Mouse (Mus musculus): ENCODE results near the gene Zfp759. TPM values are rescaled to one million over a fixed set of nuclear protein-coding genes. Genes with fewer than 3 reads are reported as not detected.

Gene Zfp759
- polyA plus RNA-seq (2014; fragmentation: Illumina TruSeq; extraction: RNeasy Lipid Tissue Mini Kit (QIAGEN cat#74804); ENCODE audit: low read depth, low replicate concordance): 16.3 TPM

GRCm38 (mm10) chr13:67121360-67121759 lies at the start of gene Zfp759:
Gene Zfp759, plus strand, starts transcription at chr13:67121660.

GRCm38 (mm10) chr13:67097876-67098275 lies 23.6 kb upstream of the Zfp759 start, which contains the start of gene Zfp708:
Gene Zfp708, minus strand, starts transcription at chr13:67097976.

GRCm38 (mm10) chr13:67108194-67108820 lies 13.2 kb upstream of the Zfp759 start, which contains the start of gene Gm28557:
Gene Gm28557, minus strand, starts transcription at chr13:67108604.

GRCm38 (mm10) chr13:67116163-67116562 lies 5.3 kb upstream of the Zfp759 start, which contains the start of gene Rslcan18:
Gene Rslcan18, minus strand, starts transcription at chr13:67116263.

GRCm38 (mm10) chr13:67172991-67173722 lies 51.7 kb downstream of the Zfp759 start, which contains the start of gene Rsl1:
Gene Rsl1, plus strand, starts transcription at chr13:67173182.

Other genes starting within 250 kb of the Zfp759 start
- gene Gm10767, start 216.7 kb upstream of the Zfp759 start, polyA plus RNA-seq (2014; fragmentation: Illumina TruSeq; extraction: RNeasy Lipid Tissue Mini Kit (QIAGEN cat#74804); ENCODE audit: low read depth, low replicate concordance): 9.3 TPM
- gene Zfp712, start 60.5 kb upstream of the Zfp759 start, polyA plus RNA-seq (2014; fragmentation: Illumina TruSeq; extraction: RNeasy Lipid Tissue Mini Kit (QIAGEN cat#74804); ENCODE audit: low read depth, low replicate concordance): 6.8 TPM
- 14.0 TPM for gene Zfp708, start 23.7 kb upstream of the Zfp759 start, polyA plus RNA-seq (2014; fragmentation: Illumina TruSeq; extraction: RNeasy Lipid Tissue Mini Kit (QIAGEN cat#74804); ENCODE audit: low read depth, low replicate concordance)
- gene Gm28557, start 13.1 kb upstream of the Zfp759 start, polyA plus RNA-seq (2014; fragmentation: Illumina TruSeq; extraction: RNeasy Lipid Tissue Mini Kit (QIAGEN cat#74804); ENCODE audit: low read depth, low replicate concordance): 13.1 TPM
- 2.8 TPM for gene Rslcan18, start 5.4 kb upstream of the Zfp759 start, polyA plus RNA-seq (2014; fragmentation: Illumina TruSeq; extraction: RNeasy Lipid Tissue Mini Kit (QIAGEN cat#74804); ENCODE audit: low read depth, low replicate concordance)
- 16.8 TPM for gene Rsl1, start 51.5 kb downstream of the Zfp759 start, polyA plus RNA-seq (2014; fragmentation: Illumina TruSeq; extraction: RNeasy Lipid Tissue Mini Kit (QIAGEN cat#74804); ENCODE audit: low read depth, low replicate concordance)
- 5.5 TPM for gene Zfp455, start 72.8 kb downstream of the Zfp759 start, polyA plus RNA-seq (2014; fragmentation: Illumina TruSeq; extraction: RNeasy Lipid Tissue Mini Kit (QIAGEN cat#74804); ENCODE audit: low read depth, low replicate concordance)
- gene Zfp458, start 156.8 kb downstream of the Zfp759 start, polyA plus RNA-seq (2014; fragmentation: Illumina TruSeq; extraction: RNeasy Lipid Tissue Mini Kit (QIAGEN cat#74804); ENCODE audit: low read depth, low replicate concordance): 9.5 TPM
- 2.1 TPM for gene Zfp457, start 184.8 kb downstream of the Zfp759 start, polyA plus RNA-seq (2014; fragmentation: Illumina TruSeq; extraction: RNeasy Lipid Tissue Mini Kit (QIAGEN cat#74804); ENCODE audit: low read depth, low replicate concordance)
- gene Zfp595, start 210.9 kb downstream of the Zfp759 start, polyA plus RNA-seq (2014; fragmentation: Illumina TruSeq; extraction: RNeasy Lipid Tissue Mini Kit (QIAGEN cat#74804); ENCODE audit: low read depth, low replicate concordance): 16.5 TPM
- not detected for gene Gm28044, start 238.9 kb downstream of the Zfp759 start, polyA plus RNA-seq (2014; fragmentation: Illumina TruSeq; extraction: RNeasy Lipid Tissue Mini Kit (QIAGEN cat#74804); ENCODE audit: low read depth, low replicate concordance)
- gene Zfp953, start 238.9 kb downstream of the Zfp759 start, polyA plus RNA-seq (2014; fragmentation: Illumina TruSeq; extraction: RNeasy Lipid Tissue Mini Kit (QIAGEN cat#74804); ENCODE audit: low read depth, low replicate concordance): 12.6 TPM